Mouse (Mus musculus) urinary bladder, postnatal 14 days (tissue): Measurements from ENCODE around the gene Hic1.

Source experiments
- DNase-seq: peaks from one replicate; pipeline ENCODE4 v3.0.0; 2021; ENCODE audit warnings: low spot score

Hic1 gene

GRCm38 (mm10) chr11:75169405-75170080, at the start of gene Hic1:
TSS of gene Hic1 (minus strand) at chr11:75169519.
- DNase-seq = no peak

DNA sequence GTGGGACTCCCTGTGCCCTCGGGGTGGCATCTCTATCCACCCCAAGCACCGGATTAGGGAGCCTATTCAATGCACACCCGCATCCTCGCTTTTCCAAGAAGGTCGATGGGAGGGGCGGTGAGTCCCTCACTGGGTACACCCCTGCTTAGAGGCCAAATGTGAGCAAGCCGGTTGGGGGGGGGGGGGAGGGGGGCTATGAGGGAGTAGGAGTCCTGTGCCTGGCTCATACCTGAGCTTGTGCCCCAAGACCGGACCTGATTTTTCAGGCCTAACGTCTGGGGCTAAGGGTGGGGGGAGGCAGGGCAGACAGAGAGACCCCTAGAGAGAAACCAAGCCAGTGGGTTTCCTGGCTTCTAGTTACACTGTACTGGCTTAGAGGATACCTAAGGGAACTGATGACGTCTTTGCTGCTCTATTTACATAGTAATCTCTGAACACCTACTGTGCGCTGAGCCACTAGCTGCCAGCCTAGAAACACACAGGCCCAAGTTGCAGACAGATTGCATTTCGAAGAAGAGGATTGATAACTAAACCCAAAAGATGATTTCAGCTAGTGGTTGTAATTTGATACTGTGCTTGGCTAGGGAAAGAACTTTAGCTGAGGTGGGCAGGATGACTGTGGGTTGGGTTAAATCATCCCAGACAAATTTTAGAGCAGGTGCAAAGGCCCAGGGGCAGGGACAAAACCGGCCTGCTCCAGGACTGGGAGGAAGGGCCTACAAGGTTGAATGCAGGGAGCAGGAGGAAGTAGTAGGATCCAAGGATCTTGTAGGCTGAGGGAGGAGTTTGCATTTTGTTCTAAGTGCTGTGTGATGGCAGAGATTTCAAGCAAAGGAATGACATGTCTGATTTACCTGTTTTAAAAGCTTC, 45.0 kb upstream of the Hic1 start:
- DNase-seq = no peak

DNA sequence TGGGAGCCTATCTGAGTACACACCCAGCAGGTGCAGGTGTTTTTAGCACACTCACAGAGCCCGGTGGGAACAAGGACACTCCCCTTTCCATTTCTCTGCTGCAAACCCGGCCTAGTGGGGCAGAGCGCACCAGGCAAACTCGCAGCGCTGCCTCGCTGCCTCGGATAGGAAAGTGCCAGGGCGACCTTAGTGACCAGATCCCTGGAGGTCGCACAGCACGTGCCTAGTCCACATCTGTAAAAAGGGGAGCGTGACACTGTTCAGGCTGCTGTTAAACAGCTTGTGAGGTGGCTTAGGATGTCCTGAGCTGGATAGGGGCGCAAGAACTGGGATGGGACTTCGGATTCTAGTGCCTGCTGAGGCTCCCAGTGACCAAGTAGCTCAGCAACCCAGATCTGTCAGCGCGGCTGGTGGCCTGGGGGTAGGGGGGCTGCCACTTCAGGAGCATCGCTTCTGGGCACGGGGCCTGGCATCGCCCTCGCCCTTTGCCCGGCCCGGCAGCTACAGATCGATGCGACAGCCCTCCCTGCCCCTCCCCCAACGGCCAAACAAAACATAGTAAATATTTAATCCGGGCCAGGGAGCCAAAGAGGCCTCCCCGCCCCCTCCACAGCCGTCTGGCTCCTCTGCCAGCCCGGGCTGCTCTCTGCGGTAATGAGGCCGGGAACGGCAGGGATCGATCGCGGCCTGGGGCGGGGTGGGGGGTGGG, 44.2 kb upstream of the Hic1 start:
- peak; percentile 77 for DNase-seq

DNA sequence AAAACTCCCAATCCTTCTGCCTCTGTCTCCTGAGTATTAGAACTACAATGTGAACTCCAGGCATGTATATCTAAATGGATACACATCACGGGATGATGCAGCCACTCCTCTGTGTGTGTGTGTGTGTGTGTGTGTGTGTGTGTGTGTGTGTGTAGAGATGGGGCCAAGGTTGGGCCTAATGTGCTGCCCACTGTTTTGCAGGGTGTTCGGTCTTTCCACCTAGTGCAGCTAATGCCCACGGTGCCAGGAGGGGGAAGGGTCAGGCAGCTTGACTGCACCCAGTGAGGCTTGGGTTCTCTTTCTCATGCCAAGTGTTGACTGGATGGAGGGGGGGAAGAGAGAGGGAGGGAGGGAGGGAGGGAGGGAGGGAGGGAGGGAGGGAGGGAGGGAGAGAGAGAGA, 43.6 kb upstream of the Hic1 start:
- DNase-seq = no peak

- no peak for DNase-seq
Measured at GRCm38 (mm10) chr11:75212031-75212667, 42.8 kb upstream of the Hic1 start.

GRCm38 (mm10) chr11:75210755-75211154, 41.4 kb upstream of the Hic1 start:
- no peak for DNase-seq

- no peak for DNase-seq
Measured at GRCm38 (mm10) chr11:75210093-75210492, 40.8 kb upstream of the Hic1 start.

DNA sequence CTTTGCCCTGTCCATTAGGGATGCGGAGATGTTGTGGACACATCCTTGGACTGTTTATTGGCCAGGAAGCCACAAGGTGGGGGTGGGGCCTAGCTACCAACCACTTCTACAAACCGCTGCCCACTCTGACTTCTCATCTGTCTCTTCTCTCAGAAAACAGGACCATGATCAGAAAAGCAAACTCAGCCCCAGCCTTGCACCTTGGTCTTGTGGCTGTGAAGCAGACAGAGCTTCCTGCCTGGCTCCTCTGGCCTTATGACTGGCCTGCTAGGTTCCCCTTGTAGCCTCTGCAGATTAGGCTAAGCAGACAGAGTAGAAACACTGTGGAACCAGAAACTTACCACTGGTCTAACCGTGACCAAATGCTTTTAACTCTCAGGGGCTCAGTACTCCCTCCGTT, 40.0 kb upstream of the Hic1 start:
- DNase-seq = no peak

DNA sequence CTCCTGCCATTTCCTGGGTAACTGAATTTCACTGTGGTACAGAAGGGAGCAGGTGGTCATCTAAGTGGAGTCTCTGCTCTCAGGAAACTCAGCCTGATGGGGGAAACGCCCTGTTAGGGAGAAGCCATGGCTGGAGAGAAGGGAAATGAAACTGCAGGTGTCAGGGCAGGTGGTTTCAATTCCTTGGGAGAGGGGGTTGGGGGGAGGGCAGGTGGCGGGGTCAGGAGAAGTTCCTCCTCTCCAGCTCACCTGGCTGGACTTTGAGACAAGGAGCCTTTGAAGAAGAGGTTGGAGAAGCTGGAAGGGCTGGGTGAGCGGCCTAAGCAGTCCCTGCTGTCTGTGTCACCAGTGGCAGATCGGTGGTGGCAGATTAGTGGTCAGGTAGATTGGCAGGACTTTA, 37.0 kb upstream of the Hic1 start:
- DNase-seq = no peak

DNA sequence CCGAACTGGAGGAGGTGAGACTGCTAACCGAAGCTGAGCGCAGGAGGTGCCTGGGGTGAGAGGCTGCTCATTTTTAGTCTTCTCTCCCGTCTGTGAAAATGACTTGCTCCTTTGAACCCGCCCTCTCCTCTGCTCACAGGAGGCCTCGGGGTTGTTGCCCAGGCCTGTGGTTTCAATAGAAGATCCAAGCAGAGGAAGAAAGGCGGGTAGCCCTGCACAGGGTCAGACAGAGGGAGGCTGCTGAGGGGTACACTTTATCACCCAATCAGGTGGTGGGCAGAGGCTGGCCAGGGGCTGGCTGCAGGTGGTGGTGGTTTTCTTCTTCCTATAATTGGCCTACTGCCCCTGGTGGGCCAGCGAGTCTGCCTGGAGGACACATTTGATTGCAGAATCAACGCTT, 35.2 kb upstream of the Hic1 start:
- no peak for DNase-seq

DNA sequence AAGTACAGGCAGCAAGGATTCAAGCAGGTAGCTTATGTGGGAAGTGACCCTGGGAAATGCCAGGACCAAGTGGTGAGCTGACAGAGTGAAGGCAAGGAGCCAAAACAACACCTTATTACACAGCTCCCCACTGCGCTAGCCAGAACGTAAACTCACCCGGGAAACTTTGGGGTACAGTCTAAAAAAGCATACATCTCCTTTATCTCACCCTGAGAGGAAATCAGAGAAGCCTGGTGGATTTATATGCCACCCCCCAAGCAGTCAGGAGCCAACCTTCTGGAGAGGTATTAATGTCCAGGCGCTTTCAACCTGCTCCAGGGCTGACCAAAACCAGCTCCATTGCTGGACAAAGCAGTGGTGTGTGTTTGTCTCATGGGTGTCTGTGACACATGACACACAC, 34.6 kb upstream of the Hic1 start:
- no peak for DNase-seq

GRCm38 (mm10) chr11:75201721-75202120, 32.4 kb upstream of the Hic1 start:
- DNase-seq = no peak

DNA sequence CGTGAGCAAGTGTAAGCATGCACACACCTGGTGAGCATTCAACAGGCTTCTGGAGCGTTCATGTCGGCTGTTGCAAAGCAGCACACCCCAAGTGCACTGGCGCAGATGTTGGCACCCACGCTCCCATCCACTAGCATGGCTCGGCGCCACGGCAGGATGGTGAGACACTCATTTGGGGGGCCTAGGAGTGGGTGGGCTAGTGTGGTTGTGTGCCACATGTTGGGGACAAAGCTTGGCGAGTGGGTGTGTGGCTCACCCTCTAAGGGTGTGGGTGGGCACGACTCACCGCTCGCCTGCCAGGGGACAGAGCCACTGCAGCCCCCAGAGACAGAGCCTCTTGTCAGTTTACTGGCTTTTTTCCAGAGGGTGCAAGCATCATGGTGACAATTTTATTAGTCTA, 31.6 kb upstream of the Hic1 start:
- DNase-seq = no peak

GRCm38 (mm10) chr11:75199951-75200350, 30.6 kb upstream of the Hic1 start:
- no peak for DNase-seq

DNA sequence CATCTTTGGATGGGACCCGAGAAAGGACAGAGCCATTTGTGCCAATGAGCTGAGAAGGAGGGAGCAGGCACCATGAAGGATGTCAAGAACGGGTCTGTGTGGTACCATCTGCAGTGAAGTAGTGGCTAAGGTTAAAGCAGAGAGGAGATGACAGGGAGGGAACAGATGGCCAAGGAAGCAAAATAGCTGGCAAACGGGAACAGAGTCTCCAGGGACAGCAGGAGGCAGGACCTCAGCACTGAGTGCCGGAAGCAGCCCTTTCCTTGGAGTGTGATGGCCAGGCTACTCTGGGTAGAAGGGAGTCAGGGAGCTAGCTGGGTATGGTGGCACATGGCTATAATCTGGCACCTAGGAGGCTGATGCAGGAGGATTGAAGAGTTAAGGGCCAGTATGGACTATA, 29.5 kb upstream of the Hic1 start:
- DNase-seq = no peak

GRCm38 (mm10) chr11:75197956-75198355, 28.6 kb upstream of the Hic1 start:
- no peak for DNase-seq

GRCm38 (mm10) chr11:75196131-75196530, 26.8 kb upstream of the Hic1 start:
- no peak for DNase-seq

DNA sequence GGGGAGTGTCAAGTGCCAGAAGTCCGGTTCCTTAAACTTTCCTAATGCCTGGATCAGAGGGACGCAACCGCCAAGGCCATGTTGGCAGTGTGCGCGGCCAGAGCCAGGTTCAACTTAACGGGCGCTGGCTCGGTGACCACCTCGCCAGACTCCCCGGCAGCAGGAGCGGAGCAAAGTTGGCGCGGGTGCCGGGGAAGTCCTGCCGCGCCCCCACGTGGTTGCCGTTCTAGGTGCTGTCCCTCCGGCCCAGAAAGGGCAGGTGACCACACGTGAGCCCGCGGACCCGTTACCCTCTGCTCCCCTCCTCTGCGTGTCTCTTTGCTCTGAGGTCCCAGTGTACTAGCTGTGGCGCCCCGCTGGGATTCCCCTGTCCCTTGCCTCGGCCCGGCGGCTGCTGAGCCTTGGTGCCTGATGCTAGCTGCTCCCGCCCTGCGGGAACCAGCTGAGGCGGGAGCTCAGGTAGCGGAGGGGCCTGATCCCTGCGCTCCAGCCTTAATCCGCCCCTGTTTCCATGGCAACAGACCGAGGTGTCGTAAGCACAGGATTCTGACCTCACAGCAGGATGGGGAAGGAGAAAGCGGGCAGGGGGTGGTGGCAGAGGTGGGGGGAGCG, 25.6 kb upstream of the Hic1 start:
- DNase-seq = peak; percentile 49

DNA sequence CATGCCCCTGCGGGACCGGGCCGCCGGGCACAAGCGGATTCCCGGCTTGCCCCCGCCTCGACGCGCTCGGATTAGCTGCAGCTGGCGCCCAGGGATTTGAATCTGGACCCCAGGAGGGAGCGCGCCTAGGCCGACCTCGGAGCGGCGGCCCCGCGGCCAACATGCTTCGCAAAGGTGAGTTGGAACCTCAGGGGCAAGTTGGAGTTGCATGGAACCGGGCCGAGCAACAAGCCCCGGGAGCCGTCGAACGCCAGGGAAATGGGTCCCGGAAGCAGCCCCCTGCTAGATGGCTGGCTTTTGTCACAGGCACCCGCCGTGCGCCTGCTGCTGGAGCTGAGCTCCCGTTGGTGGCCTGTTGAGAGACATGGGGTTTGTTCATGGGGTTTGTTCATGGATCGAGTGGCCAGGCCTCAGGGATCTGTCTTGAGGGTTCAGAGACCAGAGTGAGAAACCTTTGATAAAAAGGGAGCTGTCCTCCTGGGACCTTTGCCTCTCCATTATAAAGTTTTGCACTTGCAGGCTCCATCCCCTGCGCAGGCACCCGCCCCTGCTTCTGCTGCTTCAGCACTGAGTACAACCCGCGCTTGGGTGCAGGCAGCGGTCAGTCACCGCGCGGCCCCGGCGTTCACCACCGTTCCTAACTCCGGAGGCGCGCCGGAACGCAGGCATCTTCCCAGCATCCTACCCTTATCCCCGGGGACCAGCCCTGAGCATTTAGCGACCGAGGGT, 25.0 kb upstream of the Hic1 start:
- no peak for DNase-seq

- peak; percentile 81 for DNase-seq
Measured at GRCm38 (mm10) chr11:75193256-75194071, 24.1 kb upstream of the Hic1 start, which contains the start of gene Rtn4rl1. TSS of gene Rtn4rl1 (plus strand) at chr11:75193783.
